Mouse (Mus musculus): Measurements from ENCODE around the gene Arid3a. TPM values are rescaled to one million over a fixed set of nuclear protein-coding genes. Genes with fewer than 3 reads are reported as not detected.

The Arid3a gene
- total and polyA plus RNA-seq, 3 experiments, result 11.8 to 17.2 TPM; not detected in 1

GRCm38 (mm10) chr10:79914131-79914947 lies 12.5 kb upstream of the Arid3a start:
- H3K36me3 ChIP-seq (ENCODE audit: control insufficient read depth in 1 of 2, insufficient read depth in 2 of 2, low read length in 2 of 2), result peaks cover 0 to 7% of the 10 kb centered on the region in 2 experiments; a peak in 2 of 4 replicates
- peak; percentile 76 for DNase-seq (ENCODE audit: low read depth, low spot score)
- peak overlapping the region; percentile 7 to 39; a peak in 3 of 4 replicates for H3K4me3 ChIP-seq (ENCODE audit: control insufficient read depth in 1 of 2, insufficient read depth in 1 of 2, low read depth in 2 of 2, low read length in 2 of 2)
- H3K4me1 ChIP-seq (ENCODE audit: control insufficient read depth in 1 of 2, insufficient read depth in 2 of 2, low read length in 2 of 2), result peaks cover 15 to 26% of the 10 kb centered on the region in 2 experiments
- H3K79me2 ChIP-seq (ENCODE audit: control insufficient read depth, insufficient read depth, low read length, poor library complexity), result peaks cover 21% of the 10 kb centered on the region
- H3K9me3 ChIP-seq (replicated peaks; ENCODE audit: insufficient read depth, low read length), result no peaks in the 10 kb centered on the region
- H3K27me3 ChIP-seq (ENCODE audit: control insufficient read depth in 1 of 2, insufficient read depth in 2 of 2, low read length in 2 of 2), result no peaks in the 10 kb centered on the region
- no peak for TF ChIP-seq USF2 (IDR thresholded peaks at IDR 0.05; ENCODE audit: borderline replicate concordance in 1 of 2, insufficient read depth in 1 of 2, low read depth in 1 of 2, low read length in 2 of 2)
- no peak for TF ChIP-seq POLR2AphosphoS2 (IDR thresholded peaks at IDR 0.05; ENCODE audit: low read length)
- TF ChIP-seq GABPA (IDR thresholded peaks at IDR 0.05; ENCODE audit: low read depth, low read length), result no peak
- TF ChIP-seq CHD2 (IDR thresholded peaks at IDR 0.05; ENCODE audit: low read length), result no peak
- TF ChIP-seq TAL1 (IDR thresholded peaks at IDR 0.05; ENCODE audit: low read length), result peak; percentile 99
- no peak for TF ChIP-seq USF1 (IDR thresholded peaks at IDR 0.05; ENCODE audit: low read depth, low read length)
- TF ChIP-seq ETS1 (IDR thresholded peaks at IDR 0.05; ENCODE audit: low read depth, low read length), result peak; percentile 2; the same call in 1 of the 2 replicates
- no peak for TF ChIP-seq RCOR1 (IDR thresholded peaks at IDR 0.05; ENCODE audit: low read depth, low read length)
- TF ChIP-seq UBTF (IDR thresholded peaks at IDR 0.05; ENCODE audit: borderline replicate concordance, insufficient read depth, low read depth, low read length), result no peak
- TF ChIP-seq MYB (IDR thresholded peaks at IDR 0.05; ENCODE audit: low read depth, low read length), result no peak
- TF ChIP-seq MAX (IDR thresholded peaks at IDR 0.05; ENCODE audit: low read length), result no peak
- TF ChIP-seq NELFE (IDR thresholded peaks at IDR 0.05; ENCODE audit: low read depth, low read length), result no peak
- TF ChIP-seq ELF1 (IDR thresholded peaks at IDR 0.05; ENCODE audit: low read depth, low read length), result no peak
- peak; percentile 88 for TF ChIP-seq TCF12 (IDR thresholded peaks at IDR 0.05; ENCODE audit: low read depth, low read length)
- no peak for TF ChIP-seq NRF1 (IDR thresholded peaks at IDR 0.05; ENCODE audit: insufficient read depth, low read depth, low read length, poor library complexity, severe bottlenecking)
- TF ChIP-seq JUND (IDR thresholded peaks at IDR 0.05; ENCODE audit: low read depth, low read length), result no peak
- peak; percentile 21; the same call in 1 of the 2 replicates for TF ChIP-seq MAZ (IDR thresholded peaks at IDR 0.05; ENCODE audit: low read depth, low read length)
- TF ChIP-seq SIN3A (IDR thresholded peaks at IDR 0.05; ENCODE audit: low read length), result 0 out of 2 replicates have a peak, but pooled peaks have one; percentile 51
- TF ChIP-seq MXI1 (IDR thresholded peaks at IDR 0.05; ENCODE audit: low read depth, low read length), result peak; percentile 47; the same call in 1 of the 2 replicates
- TF ChIP-seq CTCF (IDR thresholded peaks at IDR 0.05 in 2 of 3, conservative IDR thresholded peaks at IDR 0.05 in 1 of 3; ENCODE audit: control insufficient read depth in 1 of 3, insufficient read depth in 1 of 3, low read depth in 2 of 3, low read length in 3 of 3, poor library complexity in 1 of 3, severe bottlenecking in 1 of 3), result no peak
- peak; percentile 70 for TF ChIP-seq GATA1 (IDR thresholded peaks at IDR 0.05; ENCODE audit: low read depth, low read length)
- peak; percentile 60 to 79 for TF ChIP-seq EP300 (IDR thresholded peaks at IDR 0.05; ENCODE audit: low read depth in 1 of 2, low read length in 2 of 2)
- TF ChIP-seq ZNF384 (IDR thresholded peaks at IDR 0.05; ENCODE audit: low read depth, low read length), result no peak
- peak overlapping the region; percentile 69 for H3K27ac ChIP-seq (ENCODE audit: control insufficient read depth, low read depth, low read length)
- H3K9ac ChIP-seq (ENCODE audit: control insufficient read depth, low read depth, low read length, poor library complexity, severe bottlenecking), result peak overlapping the region; percentile 9
